Mouse (Mus musculus) adipocyte (in vitro differentiated cells): ENCODE results near the gene Cryge.
"Not testable (repeated sequence)": the region's sequence is repeated elsewhere in the genome, so short reads cannot be mapped to it uniquely, and the experiment has no call there.

Experiments
- DNase-seq: peaks from one replicate; pipeline ENCODE4 v3.0.0-alpha.2; 2016; ENCODE audit warnings: low spot score

The Cryge gene

GRCm38 (mm10) chr1:65050952-65051351 is at the start of gene Cryge:
TSS of gene Cryge (minus strand) at chr1:65051149.
- not testable (repeated sequence) for DNase-seq

- DNase-seq = no peak
Observed at GRCm38 (mm10) chr1:65096953-65097352, 46.0 kb upstream of the Cryge start.

GRCm38 (mm10) chr1:65091566-65091965 is 40.6 kb upstream of the Cryge start:
- no peak for DNase-seq

GRCm38 (mm10) chr1:65090370-65090769 is 39.4 kb upstream of the Cryge start:
- DNase-seq = peak; percentile 23

GRCm38 (mm10) chr1:65088567-65089356 is 37.8 kb upstream of the Cryge start:
- no peak for DNase-seq

GRCm38 (mm10) chr1:65082188-65082587 is 31.2 kb upstream of the Cryge start, which contains the start of gene Crygb:
TSS of gene Crygb (minus strand) at chr1:65082288.
- no peak for DNase-seq

- DNase-seq = peak; percentile 24
Observed at GRCm38 (mm10) chr1:65075607-65076006, 24.7 kb upstream of the Cryge start.

- no peak for DNase-seq
Observed at GRCm38 (mm10) chr1:65073589-65073988, 22.6 kb upstream of the Cryge start, which contains the start of gene Crygc. TSS of gene Crygc (minus strand) at chr1:65073689.

- DNase-seq = no peak
Observed at GRCm38 (mm10) chr1:65067842-65068241, 16.9 kb upstream of the Cryge start.

GRCm38 (mm10) chr1:65064201-65064600 is 13.3 kb upstream of the Cryge start:
- DNase-seq = no peak

GRCm38 (mm10) chr1:65063352-65063751 is 12.4 kb upstream of the Cryge start, which contains the start of gene Crygd:
TSS of gene Crygd (minus strand) at chr1:65063452.
- no peak for DNase-seq

- DNase-seq = no peak
Observed at GRCm38 (mm10) chr1:65052140-65052539, 1.2 kb upstream of the Cryge start.

GRCm38 (mm10) chr1:65051696-65052095 is 747 bp upstream of the Cryge start:
- no peak for DNase-seq

- DNase-seq = peak; percentile 33
Observed at GRCm38 (mm10) chr1:65048781-65049180, 2.2 kb downstream of the Cryge start.

GRCm38 (mm10) chr1:65046401-65047109 is 4.4 kb downstream of the Cryge start:
- DNase-seq = peak; percentile 63

- no peak for DNase-seq
Observed at GRCm38 (mm10) chr1:65043433-65043832, 7.5 kb downstream of the Cryge start.

- DNase-seq = peak; percentile 82
Observed at GRCm38 (mm10) chr1:65041837-65042236, 9.1 kb downstream of the Cryge start.

GRCm38 (mm10) chr1:65040806-65041205 is 10.1 kb downstream of the Cryge start:
- DNase-seq = peak; percentile 75

GRCm38 (mm10) chr1:65039679-65040078 is 11.3 kb downstream of the Cryge start:
- no peak for DNase-seq

GRCm38 (mm10) chr1:65037542-65037941 is 13.4 kb downstream of the Cryge start:
- DNase-seq = no peak

GRCm38 (mm10) chr1:65035513-65035912 is 15.4 kb downstream of the Cryge start:
- no peak for DNase-seq

GRCm38 (mm10) chr1:65032641-65033040 is 18.3 kb downstream of the Cryge start, which contains the start of gene Akr1cl:
TSS of gene Akr1cl (minus strand) at chr1:65032759.
- DNase-seq = peak; percentile 14

GRCm38 (mm10) chr1:65028206-65028605 is 22.7 kb downstream of the Cryge start:
- no peak for DNase-seq
